Mouse (Mus musculus): ENCODE results near the gene Rab11fip5.

DNA sequence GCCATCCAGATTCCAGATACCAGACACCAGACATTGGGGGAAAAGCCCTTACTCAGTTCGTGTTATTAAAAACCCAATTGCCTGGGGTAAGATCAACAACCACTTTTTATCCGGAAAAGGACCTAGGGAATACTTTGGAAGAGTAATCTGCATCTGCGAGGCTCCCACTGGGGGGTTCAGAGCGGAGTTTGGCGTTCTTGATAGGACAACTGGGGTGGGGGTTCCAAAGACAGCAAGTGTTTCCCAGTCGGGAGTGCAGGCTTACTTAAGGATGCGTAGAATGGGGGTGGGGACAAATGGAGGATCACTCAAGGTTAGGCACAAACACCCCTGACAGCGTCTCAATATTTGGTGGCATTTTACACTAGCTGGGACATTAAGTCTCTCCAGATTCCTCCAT is 42.7 kb downstream of the Rab11fip5 start:
- no peak for TF ChIP-seq CTCF (IDR thresholded peaks at IDR 0.05; ENCODE audit: borderline replicate concordance, insufficient read depth, low read depth, low read length)
- no peak for TF ChIP-seq POLR2A (IDR thresholded peaks at IDR 0.05; ENCODE audit: borderline replicate concordance, insufficient read depth, low read length)

All from cerebellum, adult 2 months (tissue).